Mouse (Mus musculus) kidney, embryonic 16.5 days (tissue): ENCODE results near the gene Ankdd1a. TPM values are rescaled to one million over a fixed set of nuclear protein-coding genes. Genes with fewer than 3 reads are reported as not detected.
A peak's percentile ranks its signal among the peaks of the same experiment; 100 is the strongest.

ENCODE experiments used
- ATAC-seq: fragments of 200-750 bp; cut with Nextera tagmentation; 2 replicates; pipeline ENCODE4 v1.8.0; 2017; ENCODE audit warnings: moderate TSS enrichment; ENCODE audit not compliant: low FRiP score, low TSS enrichment
- H3K27ac ChIP-seq: fragments of 300-500 bp; sonication (generic); 2 replicates; pipeline ENCODE4 v1.5.1; 2014; ENCODE audit warnings: low read length
- H3K27me3 ChIP-seq: fragments of 300-500 bp; sonication (generic); 2 replicates; pipeline ENCODE4 v1.6.1; 2014; ENCODE audit warnings: low read length, control low read depth, mixed read lengths; ENCODE audit not compliant: insufficient read depth
- H3K36me3 ChIP-seq: fragments of 300-500 bp; sonication (generic); 2 replicates; pipeline ENCODE4 v1.6.1; 2014; ENCODE audit warnings: low read length, control low read depth, mixed read lengths; ENCODE audit not compliant: insufficient read depth
- H3K4me1 ChIP-seq: fragments of 300-500 bp; sonication (generic); 2 replicates; pipeline ENCODE4 v1.6.1; 2014; ENCODE audit warnings: low read length, control low read depth, mixed read lengths; ENCODE audit not compliant: insufficient read depth
- H3K4me2 ChIP-seq: fragments of 300-500 bp; sonication (generic); replicated peaks from 2 replicates; pipeline ENCODE4 v1.6.1; 2014; ENCODE audit warnings: low read depth, low read length
- H3K4me3 ChIP-seq: fragments of 300-500 bp; sonication (generic); 2 replicates; pipeline ENCODE4 v1.5.1; 2014; ENCODE audit warnings: mild to moderate bottlenecking, low read length
- H3K9ac ChIP-seq: fragments of 300-500 bp; sonication (generic); replicated peaks from 2 replicates; pipeline ENCODE4 v1.6.1; 2014; ENCODE audit warnings: low read length
- H3K9me3 ChIP-seq: fragments of 300-500 bp; sonication (generic); 2 replicates; pipeline ENCODE4 v1.6.1; 2016; ENCODE audit warnings: low read length, control low read depth
- WGBS: fragments of 180-500 bp; shearing (Covaris S2); extraction: QIAGEN DNeasy Blood & Tissue Kit; methylation state at CpG from one replicate; pipeline ENCODE4 v1.1.7; 2014; 5-methylcytosine and 5-hydroxymethylcytosine counted together
- polyA plus RNA-seq: library from polyadenylated mRNA; unstranded; fragments of >200 nt; fragmentation: Nextera tagmentation; extraction: Ambion mirVana; gene quantifications from 2 replicates; pipeline ENCODE4 v1.2.1, GENCODE M21; 2015

Gene Ankdd1a
- polyA plus RNA-seq, 1 experiment from 2014 or later: not detected

DNA sequence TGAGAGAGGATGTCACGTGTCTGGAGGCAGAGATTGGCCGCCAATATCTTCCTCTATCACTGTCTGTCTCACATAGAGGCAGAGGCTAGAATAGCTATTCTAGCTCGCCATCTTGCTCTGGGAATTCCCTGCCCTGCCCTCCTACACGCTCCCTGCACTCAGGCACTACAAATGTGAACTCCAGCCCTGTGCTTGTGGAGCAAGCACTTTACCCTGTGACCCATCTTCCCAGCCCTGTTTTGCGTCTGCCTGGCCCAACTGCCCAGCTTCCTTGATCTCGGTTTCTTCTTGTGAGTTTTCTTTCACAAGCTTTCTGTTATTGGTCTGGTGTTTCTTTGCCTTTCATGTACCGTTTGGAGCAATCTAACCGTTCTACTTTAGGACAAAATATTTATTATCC lies 40.8 kb downstream of the Ankdd1a start:
- Histone ChIP-seq H3K9me3 (no peaks in the 10 kb centered on the region), H3K4me2 (no peak overlapping the region), H3K27ac (no peak overlapping the region), H3K4me1 (no peaks in the 10 kb centered on the region), H3K4me3 (no peak overlapping the region), H3K9ac (no peak overlapping the region), H3K27me3 (no peaks in the 10 kb centered on the region), H3K36me3 (peaks cover 57% of the 10 kb centered on the region)
- 84% methylated on average over 8 of the region's 8 CpGs for WGBS
- no peak for ATAC-seq

DNA sequence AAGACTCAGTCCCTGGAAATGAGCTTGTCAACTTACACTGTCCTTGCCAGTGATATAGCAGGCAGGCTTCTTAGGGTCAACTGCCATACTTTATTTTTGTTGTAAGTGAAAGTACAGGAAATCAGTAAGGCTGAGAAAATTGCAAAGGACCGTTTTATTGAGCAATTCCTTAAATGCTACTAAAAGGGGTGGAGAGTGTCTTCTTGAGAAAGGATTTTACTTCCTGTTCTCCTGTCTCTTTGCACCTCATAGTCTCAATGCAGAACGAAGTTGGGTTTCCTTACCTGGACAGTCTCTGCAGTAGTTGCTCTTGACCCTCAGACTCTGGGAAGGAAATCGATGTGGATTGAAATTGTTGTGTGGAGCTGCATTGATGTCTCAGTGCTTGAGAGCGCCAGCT lies 47.2 kb downstream of the Ankdd1a start:
- no peak overlapping the region for H3K9ac ChIP-seq
- ATAC-seq: no peak

DNA sequence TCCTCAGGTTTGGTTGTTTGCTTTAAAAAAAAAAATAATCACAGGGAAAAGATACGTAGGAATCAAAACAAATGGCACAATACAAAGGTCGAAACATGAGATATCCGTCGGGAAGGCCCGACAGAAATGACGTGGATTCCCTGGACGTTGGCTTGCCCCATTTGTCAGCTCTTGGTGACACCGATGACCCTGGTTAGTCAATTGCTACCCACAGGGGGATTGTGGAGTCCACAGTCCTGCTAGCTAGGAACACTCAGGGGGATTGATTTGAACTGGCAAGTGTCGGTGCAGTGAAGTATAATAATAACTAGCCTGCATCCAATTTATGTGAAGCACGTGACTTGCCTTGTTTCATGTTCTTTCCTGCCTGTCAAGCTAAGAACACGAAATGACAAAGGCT lies 52.3 kb downstream of the Ankdd1a start:
- Histone ChIP-seq H3K27me3 (no peaks in the 10 kb centered on the region), H3K9me3 (no peaks in the 10 kb centered on the region), H3K4me1 (0 out of 2 replicates have a peak, but pooled peaks cover under 1% of the 10 kb centered on the region), H3K9ac (no peak overlapping the region), H3K4me3 (no peak overlapping the region), H3K4me2 (no peak overlapping the region), H3K36me3 (peaks cover 20% of the 10 kb centered on the region), H3K27ac (no peak overlapping the region)
- ATAC-seq: no peak
- WGBS: 38% methylated on average over 11 of the region's 11 CpGs

More for the DNA sequence above, 47.2 kb downstream of the Ankdd1a start:
- Histone ChIP-seq H3K27ac (no peak overlapping the region), H3K27me3 (no peaks in the 10 kb centered on the region), H3K36me3 (peaks cover 38% of the 10 kb centered on the region), H3K4me1 (no peaks in the 10 kb centered on the region), H3K4me2 (no peak overlapping the region), H3K4me3 (no peak overlapping the region), H3K9me3 (no peaks in the 10 kb centered on the region)
- 89% methylated on average over 4 of the region's 4 CpGs for WGBS

DNA sequence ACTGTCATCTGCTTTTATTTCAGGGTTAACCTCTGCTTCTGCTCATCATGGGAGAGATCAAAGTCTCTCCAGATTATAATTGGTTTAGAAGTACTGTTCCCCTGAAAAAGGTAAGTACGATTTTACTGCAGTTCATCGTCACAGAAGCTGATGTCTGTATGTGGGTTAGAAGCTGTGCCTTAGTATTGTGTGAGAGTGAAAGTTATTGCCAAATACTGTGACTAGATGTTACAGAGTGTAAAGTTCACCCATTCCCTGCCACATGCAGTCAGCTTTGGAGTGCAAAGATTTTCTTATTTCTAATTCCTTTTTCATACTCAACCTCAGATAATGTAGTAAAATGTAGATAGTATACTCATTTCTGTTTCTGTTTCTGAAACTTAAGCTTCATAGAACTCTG lies 54.8 kb downstream of the Ankdd1a start:
- 89% methylated on average over 2 of the region's 2 CpGs for WGBS

DNA sequence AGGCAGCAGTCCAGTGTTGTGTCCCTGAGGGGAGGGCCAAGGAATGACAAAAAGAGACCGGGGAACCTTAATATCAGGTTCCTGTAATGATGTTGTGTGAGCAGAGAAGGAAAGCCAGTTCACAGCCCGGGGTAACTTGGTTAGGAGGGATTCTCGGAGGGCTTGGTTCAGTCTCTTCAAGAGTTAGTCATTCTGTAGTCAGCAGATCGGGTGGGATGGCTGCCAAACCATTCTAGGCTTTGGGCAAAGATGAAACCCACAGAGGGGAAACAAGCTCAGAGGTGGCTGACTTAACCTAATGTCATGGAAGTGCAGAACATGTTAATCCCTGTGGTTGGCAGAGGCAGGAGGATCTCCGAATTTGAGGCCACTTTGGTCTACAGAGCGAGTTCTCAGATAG lies 55.8 kb downstream of the Ankdd1a start:
- Histone ChIP-seq H3K36me3 (peaks cover 10% of the 10 kb centered on the region), H3K4me1 (peaks cover 21% of the 10 kb centered on the region), H3K4me3 (no peak overlapping the region), H3K4me2 (no peak overlapping the region), H3K27me3 (no peaks in the 10 kb centered on the region), H3K27ac (no peak overlapping the region), H3K9me3 (no peaks in the 10 kb centered on the region), H3K9ac (no peak overlapping the region)
- 92% methylated on average over 6 of the region's 6 CpGs for WGBS
- no peak for ATAC-seq

More for the DNA sequence above, 54.8 kb downstream of the Ankdd1a start:
- H3K4me2 ChIP-seq: no peak overlapping the region
- H3K4me3 ChIP-seq: no peak overlapping the region
- H3K9ac ChIP-seq: no peak overlapping the region
- H3K9me3 ChIP-seq: no peaks in the 10 kb centered on the region
- peaks cover 18% of the 10 kb centered on the region for H3K4me1 ChIP-seq
- no peaks in the 10 kb centered on the region for H3K27me3 ChIP-seq
- H3K36me3 ChIP-seq: peaks cover 16% of the 10 kb centered on the region
- ATAC-seq: no peak
- no peak overlapping the region for H3K27ac ChIP-seq

DNA sequence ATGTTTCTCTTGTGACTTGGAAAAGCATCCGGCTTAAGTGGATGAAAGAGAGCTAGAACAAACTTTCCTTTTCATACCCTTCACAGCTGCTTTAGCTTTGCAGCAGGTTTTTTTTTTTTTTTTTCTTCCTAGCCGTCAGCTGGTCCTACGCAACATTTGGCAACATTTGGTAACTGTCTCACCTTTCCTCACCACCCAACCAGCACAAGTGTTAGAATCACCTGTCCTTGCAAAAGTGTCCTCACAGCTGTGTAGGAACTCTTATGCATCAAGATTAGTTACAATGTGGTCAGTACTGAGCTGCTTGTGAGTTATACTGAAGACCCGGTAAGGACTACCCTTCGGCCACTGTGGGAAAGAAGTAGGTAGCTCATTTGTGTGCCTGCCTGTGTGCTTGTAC lies 57.4 kb downstream of the Ankdd1a start:
- Histone ChIP-seq H3K27me3 (no peaks in the 10 kb centered on the region), H3K4me3 (no peak overlapping the region), H3K4me2 (no peak overlapping the region), H3K9ac (no peak overlapping the region), H3K4me1 (peaks cover 21% of the 10 kb centered on the region), H3K9me3 (no peaks in the 10 kb centered on the region), H3K36me3 (peaks cover 10% of the 10 kb centered on the region), H3K27ac (no peak overlapping the region)
- WGBS: 82% methylated on average over 5 of the region's 5 CpGs
- no peak for ATAC-seq

DNA sequence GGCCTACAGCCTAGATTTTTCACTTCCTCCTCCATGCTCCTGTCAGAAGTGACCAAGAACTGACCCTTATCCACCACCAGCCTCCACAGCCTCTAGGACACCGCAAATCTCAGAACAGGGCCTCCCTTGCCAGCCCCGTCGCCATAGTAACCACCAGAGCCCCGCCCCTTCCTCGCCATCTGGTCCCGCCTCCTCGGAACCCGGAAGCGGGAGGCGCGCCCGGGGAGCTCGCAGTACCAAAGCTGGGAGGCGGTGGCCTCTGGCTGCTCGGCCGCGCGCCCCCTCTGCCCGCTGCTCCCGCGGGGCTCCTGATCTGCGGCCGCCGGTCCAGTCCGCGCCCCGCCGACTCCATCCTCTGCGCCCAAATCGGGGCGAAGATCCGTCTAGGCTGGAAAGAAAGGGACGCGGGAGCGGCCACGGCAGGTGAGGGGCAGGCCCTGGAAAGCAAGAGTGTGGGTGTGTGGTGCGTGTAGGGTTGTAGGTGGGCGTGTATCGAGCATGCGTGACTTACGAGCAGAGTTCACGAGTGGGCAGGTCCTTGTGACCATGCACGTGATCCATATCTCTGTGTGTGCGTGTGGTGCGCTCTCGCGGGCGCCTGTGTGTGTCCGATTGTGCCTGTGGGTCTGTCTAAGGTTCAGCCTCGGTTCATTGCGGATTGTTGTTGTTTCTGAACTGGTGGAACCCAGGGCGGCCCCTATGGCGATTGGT lies 59.1 kb downstream of the Ankdd1a start, which contains the start of gene Spg21:
Gene Spg21 (plus strand): TSS at position 216 of the 711 bp plus-strand sequence.
- WGBS: under 1% methylated on average over 53 of the region's 53 CpGs
- Histone ChIP-seq H3K36me3 (peaks cover 8% of the 10 kb centered on the region), H3K4me3 (peak within 1 kb of the TSS; percentile 86), H3K4me2 (peak within 1 kb of the TSS; percentile 72), H3K9me3 (no peaks in the 10 kb centered on the region), H3K4me1 (peaks cover 21% of the 10 kb centered on the region), H3K9ac (peak within 1 kb of the TSS; percentile 88), H3K27me3 (no peaks in the 10 kb centered on the region), H3K27ac (peak within 1 kb of the TSS; percentile 91)
- ATAC-seq: peak; percentile 96

DNA sequence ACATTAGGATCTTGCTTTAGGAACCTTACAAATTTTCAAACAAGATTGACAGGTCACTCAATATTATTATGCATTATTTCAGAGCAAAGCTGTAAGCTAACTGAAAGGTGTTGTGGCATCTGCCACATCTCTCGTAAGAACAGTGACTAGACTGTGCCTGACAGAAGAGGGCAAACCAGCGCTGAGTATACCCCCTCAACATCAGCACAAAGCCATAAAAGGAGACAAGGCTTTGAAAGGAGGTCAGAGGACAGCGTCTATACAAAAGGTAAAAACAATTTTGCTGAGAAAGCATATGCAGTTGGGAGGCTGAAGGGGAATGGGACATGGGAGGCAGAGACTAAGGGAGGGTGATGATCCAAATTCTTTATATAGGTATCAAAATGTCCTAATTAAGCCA lies 59.8 kb downstream of the Ankdd1a start:
- Histone ChIP-seq H3K4me2 (peak overlapping the region; percentile 72), H3K4me1 (peaks cover 21% of the 10 kb centered on the region), H3K27me3 (no peaks in the 10 kb centered on the region), H3K27ac (peak overlapping the region; percentile 91), H3K9me3 (no peaks in the 10 kb centered on the region), H3K9ac (0 out of 2 replicates have a peak overlapping the region, but pooled peaks have one; percentile 44), H3K4me3 (peak overlapping the region; percentile 86), H3K36me3 (peaks cover 1% of the 10 kb centered on the region; the same call in 1 of the 2 replicates)
- 0 out of 2 replicates have a peak, but pooled peaks have one; percentile 1 for ATAC-seq
- 33% methylated on average over 3 of the region's 3 CpGs for WGBS

DNA sequence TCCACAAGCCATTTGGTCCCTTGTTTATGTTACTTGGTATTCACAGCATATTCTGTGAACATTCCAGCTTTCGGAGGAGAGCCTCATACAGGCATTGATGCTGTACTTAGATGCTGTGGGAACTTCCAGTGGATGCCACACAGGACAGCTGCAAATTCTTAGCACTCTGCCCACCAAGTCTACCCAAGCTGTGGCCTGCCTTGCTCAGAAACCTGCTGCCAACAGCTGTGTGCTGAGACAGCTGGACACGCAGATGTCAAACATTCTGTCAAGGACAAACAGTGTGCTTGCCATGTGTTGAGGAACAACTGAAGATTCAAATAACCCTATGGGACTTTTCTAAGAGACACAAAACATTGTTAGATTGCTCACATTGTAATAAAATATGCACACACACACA lies 61.0 kb downstream of the Ankdd1a start:
- WGBS: 96% methylated on average over 2 of the region's 2 CpGs
- H3K4me1 ChIP-seq: peaks cover 21% of the 10 kb centered on the region
- H3K9me3 ChIP-seq: no peaks in the 10 kb centered on the region
- H3K27me3 ChIP-seq: no peaks in the 10 kb centered on the region
- no peaks in the 10 kb centered on the region for H3K36me3 ChIP-seq
- no peak overlapping the region for H3K4me3 ChIP-seq
- no peak overlapping the region for H3K9ac ChIP-seq
- no peak overlapping the region for H3K4me2 ChIP-seq
- no peak for ATAC-seq
- H3K27ac ChIP-seq: no peak overlapping the region

DNA sequence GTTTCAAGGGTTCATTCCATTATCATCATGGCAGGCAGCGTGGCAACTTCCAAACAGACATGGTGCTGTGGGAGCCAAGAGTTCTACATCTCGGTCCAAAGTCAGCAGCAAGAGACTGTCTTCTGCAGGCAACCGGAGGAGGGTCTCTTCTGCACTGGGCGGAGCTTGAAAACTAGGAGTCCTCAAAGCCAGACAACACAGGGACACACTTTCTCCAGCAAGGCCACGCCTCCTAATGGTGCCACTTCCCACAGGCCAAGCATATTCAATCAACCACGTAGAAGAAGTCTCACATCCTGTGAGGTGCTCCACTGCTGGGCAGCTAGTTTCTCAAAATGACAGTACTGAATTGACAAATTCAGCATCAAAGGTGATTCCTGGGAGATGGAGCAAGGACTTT lies 72.0 kb downstream of the Ankdd1a start:
- WGBS: 84% methylated on average over 6 of the region's 6 CpGs
- Histone ChIP-seq H3K9me3 (no peaks in the 10 kb centered on the region), H3K4me1 (no peaks in the 10 kb centered on the region), H3K36me3 (peaks cover 36% of the 10 kb centered on the region), H3K4me2 (no peak overlapping the region), H3K27me3 (no peaks in the 10 kb centered on the region), H3K9ac (no peak overlapping the region), H3K4me3 (no peak overlapping the region), H3K27ac (no peak overlapping the region)
- no peak for ATAC-seq
